Mouse (Mus musculus): ENCODE results near the gene Unc45a.

DNA sequence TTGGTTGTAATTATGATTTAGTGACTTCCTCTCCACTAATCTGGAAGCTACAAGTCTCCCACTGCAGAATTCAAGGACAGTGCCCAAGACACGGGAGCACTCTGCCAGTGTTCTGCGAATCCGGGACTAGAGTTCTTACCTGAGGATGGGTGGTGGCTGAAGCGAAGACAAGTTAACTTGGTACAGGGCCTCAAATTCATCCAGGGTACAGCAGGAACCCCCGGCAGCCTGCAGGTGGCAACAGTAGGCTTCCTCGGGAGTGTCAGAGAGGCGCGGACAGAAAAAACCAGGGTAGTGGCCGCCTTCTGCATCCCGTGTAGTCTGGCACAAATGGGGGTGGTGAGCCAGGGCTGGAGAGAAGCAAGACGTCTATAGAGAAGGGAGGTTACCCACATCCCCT lies at the start of gene Unc45a:
- TF ChIP-seq CTCF (conservative IDR thresholded peaks at IDR 0.05; ENCODE audit: low read length), result peak; percentile 26
- no peak for TF ChIP-seq POU5F1 (IDR thresholded peaks at IDR 0.05; ENCODE audit: borderline replicate concordance, low read length)
